Mouse (Mus musculus): ENCODE measurements around the gene Hs3st6. TPM values are rescaled to one million over a fixed set of nuclear protein-coding genes. Genes with fewer than 3 reads are reported as not detected.

The Hs3st6 gene
- polyA plus RNA-seq, 1 experiment from 2014 or later, result not detected

- 76% methylated on average over 3 of the region's 3 CpGs for WGBS
- no peaks in the 10 kb centered on the region for H3K9me3 ChIP-seq (replicated peaks; ENCODE audit: control insufficient read depth, low read length, poor library complexity, severe bottlenecking)
- ATAC-seq, result no peak
- no peak overlapping the region for H3K4me2 ChIP-seq (ENCODE audit: low read length)
- H3K4me1 ChIP-seq (ENCODE audit: control insufficient read depth, insufficient read depth, low read length), result peaks cover 19% of the 10 kb centered on the region
- no peak overlapping the region for H3K4me3 ChIP-seq (ENCODE audit: low read depth, low read length)
- no peak overlapping the region for H3K9ac ChIP-seq (ENCODE audit: low read depth, low read length)
- no peak overlapping the region for H3K27ac ChIP-seq (ENCODE audit: low read length)
- peaks cover 8% of the 10 kb centered on the region for H3K36me3 ChIP-seq (ENCODE audit: control insufficient read depth, insufficient read depth, low read length)
- no peaks in the 10 kb centered on the region; the same call in 1 of the 2 replicates for H3K27me3 ChIP-seq (ENCODE audit: control insufficient read depth, insufficient read depth, low read depth, low read length)
These were observed 27.0 kb upstream of the Hs3st6 start for GRCm38 (mm10) chr17:24725637-24726390.

- 85% methylated on average over 2 of the region's 2 CpGs for WGBS
- Histone ChIP-seq H3K27ac (ENCODE audit: low read length) (no peak within 1 kb of the TSS), H3K9ac (ENCODE audit: low read depth, low read length) (no peak within 1 kb of the TSS), H3K4me1 (ENCODE audit: control insufficient read depth, insufficient read depth, low read length) (peaks cover 11% of the 10 kb centered on the region), H3K36me3 (ENCODE audit: control insufficient read depth, insufficient read depth, low read length) (no peaks in the 10 kb centered on the region), H3K27me3 (ENCODE audit: control insufficient read depth, insufficient read depth, low read depth, low read length) (no peaks in the 10 kb centered on the region; the same call in 1 of the 2 replicates), H3K4me3 (ENCODE audit: low read depth, low read length) (no peak within 1 kb of the TSS), H3K4me2 (ENCODE audit: low read length) (no peak within 1 kb of the TSS), H3K9me3 (replicated peaks; ENCODE audit: control insufficient read depth, low read length, poor library complexity, severe bottlenecking) (no peaks in the 10 kb centered on the region)
- no peak for ATAC-seq
These were observed 25.2 kb upstream of the Hs3st6 start, which contains the start of gene Rpl3l for GRCm38 (mm10) chr17:24727618-24728017. Gene Rpl3l (plus strand): TSS chr17:24727820.

- WGBS, result 78% methylated on average over 17 of the region's 17 CpGs
- no peaks in the 10 kb centered on the region for H3K9me3 ChIP-seq (replicated peaks; ENCODE audit: control insufficient read depth, low read length, poor library complexity, severe bottlenecking)
- peaks cover 5% of the 10 kb centered on the region for H3K4me1 ChIP-seq (ENCODE audit: control insufficient read depth, insufficient read depth, low read length)
- H3K27ac ChIP-seq (ENCODE audit: low read length), result no peak overlapping the region
- H3K4me3 ChIP-seq (ENCODE audit: low read depth, low read length), result no peak overlapping the region
- no peak overlapping the region for H3K9ac ChIP-seq (ENCODE audit: low read depth, low read length)
- no peak for ATAC-seq
- no peaks in the 10 kb centered on the region; the same call in 1 of the 2 replicates for H3K27me3 ChIP-seq (ENCODE audit: control insufficient read depth, insufficient read depth, low read depth, low read length)
- H3K4me2 ChIP-seq (ENCODE audit: low read length), result no peak overlapping the region
- no peaks in the 10 kb centered on the region for H3K36me3 ChIP-seq (ENCODE audit: control insufficient read depth, insufficient read depth, low read length)
These were observed 24.6 kb upstream of the Hs3st6 start for GRCm38 (mm10) chr17:24728184-24728583.

GRCm38 (mm10) chr17:24729067-24729466, 23.7 kb upstream of the Hs3st6 start:
- no peaks in the 10 kb centered on the region for H3K4me1 ChIP-seq (ENCODE audit: control insufficient read depth, insufficient read depth, low read length)
- 80% methylated on average over 6 of the region's 6 CpGs for WGBS
- no peak for ATAC-seq
- no peak overlapping the region for H3K9ac ChIP-seq (ENCODE audit: low read depth, low read length)
- H3K27me3 ChIP-seq (ENCODE audit: control insufficient read depth, insufficient read depth, low read depth, low read length), result no peaks in the 10 kb centered on the region; the same call in 1 of the 2 replicates
- no peaks in the 10 kb centered on the region for H3K9me3 ChIP-seq (replicated peaks; ENCODE audit: control insufficient read depth, low read length, poor library complexity, severe bottlenecking)
- H3K4me2 ChIP-seq (ENCODE audit: low read length), result no peak overlapping the region
- H3K4me3 ChIP-seq (ENCODE audit: low read depth, low read length), result no peak overlapping the region
- no peak overlapping the region for H3K27ac ChIP-seq (ENCODE audit: low read length)
- no peaks in the 10 kb centered on the region for H3K36me3 ChIP-seq (ENCODE audit: control insufficient read depth, insufficient read depth, low read length)

- H3K9me3 ChIP-seq (replicated peaks; ENCODE audit: control insufficient read depth, low read length, poor library complexity, severe bottlenecking), result no peaks in the 10 kb centered on the region
- H3K4me3 ChIP-seq (ENCODE audit: low read depth, low read length), result no peak overlapping the region
- H3K4me2 ChIP-seq (ENCODE audit: low read length), result no peak overlapping the region
- H3K9ac ChIP-seq (ENCODE audit: low read depth, low read length), result no peak overlapping the region
- H3K36me3 ChIP-seq (ENCODE audit: control insufficient read depth, insufficient read depth, low read length), result no peaks in the 10 kb centered on the region
- WGBS, result 81% methylated on average over 14 of the region's 14 CpGs
- no peak overlapping the region for H3K27ac ChIP-seq (ENCODE audit: low read length)
- H3K4me1 ChIP-seq (ENCODE audit: control insufficient read depth, insufficient read depth, low read length), result no peaks in the 10 kb centered on the region
- H3K27me3 ChIP-seq (ENCODE audit: control insufficient read depth, insufficient read depth, low read depth, low read length), result no peaks in the 10 kb centered on the region; the same call in 1 of the 2 replicates
- no peak for ATAC-seq
These were observed 22.0 kb upstream of the Hs3st6 start for GRCm38 (mm10) chr17:24730787-24731186.

GRCm38 (mm10) chr17:24732233-24732935, 20.4 kb upstream of the Hs3st6 start:
- Histone ChIP-seq H3K4me2 (ENCODE audit: low read length) (no peak overlapping the region), H3K9me3 (replicated peaks; ENCODE audit: control insufficient read depth, low read length, poor library complexity, severe bottlenecking) (no peaks in the 10 kb centered on the region), H3K9ac (ENCODE audit: low read depth, low read length) (0 out of 2 replicates have a peak overlapping the region, but pooled peaks have one; percentile 7), H3K4me3 (ENCODE audit: low read depth, low read length) (no peak overlapping the region), H3K27me3 (ENCODE audit: control insufficient read depth, insufficient read depth, low read depth, low read length) (no peaks in the 10 kb centered on the region; the same call in 1 of the 2 replicates), H3K27ac (ENCODE audit: low read length) (no peak overlapping the region), H3K36me3 (ENCODE audit: control insufficient read depth, insufficient read depth, low read length) (no peaks in the 10 kb centered on the region), H3K4me1 (ENCODE audit: control insufficient read depth, insufficient read depth, low read length) (peaks cover 9% of the 10 kb centered on the region; the same call in 1 of the 2 replicates)
- WGBS, result 78% methylated on average over 12 of the region's 12 CpGs
- no peak for ATAC-seq

GRCm38 (mm10) chr17:24733434-24734050, 19.2 kb upstream of the Hs3st6 start:
- WGBS, result 91% methylated on average over 21 of the region's 21 CpGs
- H3K4me2 ChIP-seq (ENCODE audit: low read length), result no peak overlapping the region
- H3K4me3 ChIP-seq (ENCODE audit: low read depth, low read length), result no peak overlapping the region
- no peaks in the 10 kb centered on the region for H3K9me3 ChIP-seq (replicated peaks; ENCODE audit: control insufficient read depth, low read length, poor library complexity, severe bottlenecking)
- H3K27ac ChIP-seq (ENCODE audit: low read length), result no peak overlapping the region
- no peak for ATAC-seq
- no peaks in the 10 kb centered on the region for H3K27me3 ChIP-seq (ENCODE audit: control insufficient read depth, insufficient read depth, low read depth, low read length)
- H3K36me3 ChIP-seq (ENCODE audit: control insufficient read depth, insufficient read depth, low read length), result no peaks in the 10 kb centered on the region
- H3K9ac ChIP-seq (ENCODE audit: low read depth, low read length), result peak overlapping the region; percentile 22; the same call in 1 of the 2 replicates
- peaks cover 9% of the 10 kb centered on the region; the same call in 1 of the 2 replicates for H3K4me1 ChIP-seq (ENCODE audit: control insufficient read depth, insufficient read depth, low read length)

- Histone ChIP-seq H3K4me2 (ENCODE audit: low read length) (no peak overlapping the region), H3K36me3 (ENCODE audit: control insufficient read depth, insufficient read depth, low read length) (no peaks in the 10 kb centered on the region), H3K27ac (ENCODE audit: low read length) (no peak overlapping the region), H3K4me1 (ENCODE audit: control insufficient read depth, insufficient read depth, low read length) (peaks cover 9% of the 10 kb centered on the region; the same call in 1 of the 2 replicates), H3K27me3 (ENCODE audit: control insufficient read depth, insufficient read depth, low read depth, low read length) (no peaks in the 10 kb centered on the region), H3K4me3 (ENCODE audit: low read depth, low read length) (no peak overlapping the region), H3K9me3 (replicated peaks; ENCODE audit: control insufficient read depth, low read length, poor library complexity, severe bottlenecking) (no peaks in the 10 kb centered on the region), H3K9ac (ENCODE audit: low read depth, low read length) (no peak overlapping the region)
- 90% methylated on average over 1 of the region's 1 CpGs for WGBS
- ATAC-seq, result no peak
These were observed 18.3 kb upstream of the Hs3st6 start for GRCm38 (mm10) chr17:24734513-24734912.

Measured in midbrain, embryonic 16.5 days (tissue).